Mouse (Mus musculus) heart, adult 2 months (tissue): ENCODE measurements around the gene Wdr13.

Source experiments
- CTCF ChIP-seq: fragments of 200-600 bp; IDR thresholded peaks from 2 replicates; pipeline ENCODE4 v1.8.1; 2022; ENCODE audit warnings: antibody characterized with exemption, mild to moderate bottlenecking, moderate library complexity
- EP300 ChIP-seq: fragments of 200-500 bp; IDR thresholded peaks from 2 replicates; pipeline ENCODE4 v1.6.1; 2011; ENCODE audit warnings: low read depth, low read length, control low read depth; ENCODE audit not compliant: insufficient read depth
- POLR2A ChIP-seq: fragments of 200-500 bp; IDR thresholded peaks from 2 replicates; pipeline ENCODE4 v1.6.1; 2011; ENCODE audit warnings: mild to moderate bottlenecking, low read depth, low read length, control low read depth; ENCODE audit not compliant: insufficient read depth

- TF ChIP-seq EP300 (no peak), CTCF (0 out of 2 replicates have a peak, but pooled peaks have one; percentile 12), POLR2A (peak; percentile 51)
Observed at GRCm38 (mm10) chrX:8074430-8075014, 58.2 kb downstream of the Wdr13 start, which contains the start of gene Suv39h1.
